Comparison of ENCODE assay signal across 9 mouse cellular contexts in genomic region chr10:61492040-61492439, GRCm38 (mm10). TPM values are rescaled to one million over a fixed set of nuclear protein-coding genes. Genes with fewer than 3 reads are reported as not detected.
A peak's percentile ranks its signal among the peaks of the same experiment; 100 is the strongest.
DNase-seq lines count a peak whose midpoint lies in the region; ATAC-seq and TF ChIP-seq lines count a peak whose summit lies in the region.
"Had no signal": no experiment of that assay in that cellular context is flagged by ENCODE, and none has a peak within 500 bp of the region (broad histone marks: within the 10 kb centered on the region; RNA-seq: fewer than 3 reads in every experiment).

No protein-coding gene starts in this region.

- H3K27me3 ChIP-seq in ES-Bruce4 (ENCODE audit: control insufficient read depth, insufficient read depth, low read length, poor library complexity, severe bottlenecking), result no peaks in the 10 kb centered on the region
- H3K27me3 ChIP-seq in forebrain, embryonic 14.5 days (replicated peaks; ENCODE audit: control insufficient read depth, insufficient read depth, low read length), result no peaks in the 10 kb centered on the region
- H3K27me3 ChIP-seq: limb, embryonic 15.5 days had no signal

- H3K9ac ChIP-seq in ES-Bruce4 (ENCODE audit: low read depth, poor library complexity, severe bottlenecking), result no peak overlapping the region
- no peak overlapping the region for H3K9ac ChIP-seq in forebrain, embryonic 14.5 days (ENCODE audit: low read length)
- H3K9ac ChIP-seq: limb, embryonic 15.5 days had no signal

- ATAC-seq in cerebellum, adult (ENCODE audit: insufficient number of reproducible peaks, low FRiP score, low TSS enrichment), result peak; percentile 60; the same call in 1 of the 2 replicates
- peak; percentile 65 for ATAC-seq in forebrain, embryonic 14.5 days

- peak; percentile 98 for TF ChIP-seq CTCF in ES-Bruce4 (IDR thresholded peaks at IDR 0.05; ENCODE audit: low read depth, low read length)
- TF ChIP-seq CTCF in lung, adult 2 months (IDR thresholded peaks at IDR 0.05; ENCODE audit: insufficient read depth, low read length), result peak; percentile 87

- H3K4me2 ChIP-seq in forebrain, embryonic 14.5 days (ENCODE audit: low read length), result no peak overlapping the region
- H3K4me2 ChIP-seq: limb, embryonic 15.5 days had no signal

- WGBS in forebrain, embryonic 14.5 days, result 6% methylated on average over 11 of the region's 11 CpGs
- 11% methylated on average over 11 of the region's 11 CpGs for WGBS in large intestine, adult 2 months
- WGBS in lung, adult 2 months, result 21% methylated on average over 11 of the region's 11 CpGs

- DNase-seq in forebrain, embryonic 14.5 days (ENCODE audit: low spot score), result peak; percentile 79
- peak; percentile 79 to 88 for DNase-seq in heart, postnatal 14 days
- DNase-seq in large intestine, adult 2 months (ENCODE audit: low read depth, low spot score), result peak; percentile 64
- peak; percentile 78 for DNase-seq in lung, adult 2 months
- DNase-seq in ovary, postnatal 10 days (ENCODE audit: low spot score), result peak; percentile 50
- DNase-seq in thymus, postnatal 0 days (ENCODE audit: low spot score), result peak; percentile 71

- peak; percentile 74; the same call in 1 of the 2 replicates for TF ChIP-seq EP300 in ES-Bruce4 (IDR thresholded peaks at IDR 0.05; ENCODE audit: insufficient read depth, low read depth, low read length)

- no peaks in the 10 kb centered on the region for H3K9me3 ChIP-seq in ES-Bruce4 (replicated peaks; ENCODE audit: control insufficient read depth, insufficient read depth, low read length, poor library complexity, severe bottlenecking)
- H3K9me3 ChIP-seq in forebrain, embryonic 14.5 days (replicated peaks; ENCODE audit: control insufficient read depth, low read length), result no peaks in the 10 kb centered on the region
- H3K9me3 ChIP-seq: limb, embryonic 15.5 days had no signal

- intact Hi-C loops in heart, postnatal 14 days (cut with DNase I), result loop anchor here (2.0 kb wide), 1 partner anchor 167 kb away; no protein-coding TSS in a partner anchor

- no peak for TF ChIP-seq POLR2A in ES-Bruce4 (IDR thresholded peaks at IDR 0.05; ENCODE audit: insufficient read depth, low read length)
- TF ChIP-seq POLR2A in lung, adult 2 months (IDR thresholded peaks at IDR 0.05; ENCODE audit: borderline replicate concordance, extremely low read depth, low read depth, low read length), result no peak

- no peak overlapping the region for H3K27ac ChIP-seq in ES-Bruce4 (ENCODE audit: insufficient read depth, low read length)
- no peak overlapping the region for H3K27ac ChIP-seq in forebrain, embryonic 14.5 days (ENCODE audit: low read depth, low read length)
- H3K27ac ChIP-seq: limb, embryonic 15.5 days had no signal

- no peaks in the 10 kb centered on the region for H3K36me3 ChIP-seq in ES-Bruce4 (ENCODE audit: control insufficient read depth, insufficient read depth, low read length, poor library complexity, severe bottlenecking)
- H3K36me3 ChIP-seq in forebrain, embryonic 14.5 days (ENCODE audit: control insufficient read depth, insufficient read depth, low read length), result no peaks in the 10 kb centered on the region
- H3K36me3 ChIP-seq: limb, embryonic 15.5 days had no signal

- no peak overlapping the region for H3K4me3 ChIP-seq in ES-Bruce4 (ENCODE audit: low read depth, low read length)
- no peak overlapping the region for H3K4me3 ChIP-seq in forebrain, embryonic 14.5 days (ENCODE audit: low read depth, low read length)
- H3K4me3 ChIP-seq in lung, adult 2 months (replicated peaks; ENCODE audit: extremely low read depth, low read depth, low read length), result no peak overlapping the region
- H3K4me3 ChIP-seq: limb, embryonic 15.5 days had no signal

- no peaks in the 10 kb centered on the region for H3K4me1 ChIP-seq in ES-Bruce4 (ENCODE audit: control insufficient read depth, insufficient read depth, low read length)
- H3K4me1 ChIP-seq in forebrain, embryonic 14.5 days (ENCODE audit: control insufficient read depth, insufficient read depth, low read length), result no peaks in the 10 kb centered on the region
- no peaks in the 10 kb centered on the region for H3K4me1 ChIP-seq in lung, adult 2 months (ENCODE audit: control insufficient read depth, insufficient read depth, low read length)

RNA-seq across cellular contexts. Expression of gene Lrrc20, which starts 16.4 kb away (rescaled TPM):
- 5.8 and 6.4 TPM in 2 replicates for polyA plus RNA-seq in ES-Bruce4 (2011; ENCODE audit: insufficient read depth, insufficient read length, low read depth, missing spikeins)
- polyA plus RNA-seq in forebrain, embryonic 14.5 days (2014; fragmentation: Nextera tagmentation; extraction: Ambion mirVana), result 21.3 TPM in 2 replicates
- 10 to 100 TPM; 24.5 to 25.8 TPM for total RNA-seq in heart, postnatal 14 days (2021)
- polyA plus RNA-seq in large intestine, adult 2 months (2012; rRNA removed), result 7.8 and 9.2 TPM in 2 replicates
- 11.3 and 21.1 TPM in 2 replicates for polyA plus RNA-seq in lung, adult 2 months (2012; rRNA removed)
- 3.5 and 4.5 TPM in 2 replicates for polyA plus RNA-seq in thymus, postnatal 0 days (2015; fragmentation: Nextera tagmentation; extraction: Ambion mirVana)

RNA-seq across cellular contexts. Expression of gene Eif4ebp2, which starts 39.6 kb away (rescaled TPM):
- 207 and 210 TPM in 2 replicates for polyA plus RNA-seq in ES-Bruce4 (2011; ENCODE audit: insufficient read depth, insufficient read length, low read depth, missing spikeins)
- polyA plus RNA-seq in forebrain, embryonic 14.5 days (2014; fragmentation: Nextera tagmentation; extraction: Ambion mirVana), result 50.0 and 51.3 TPM in 2 replicates
- total RNA-seq in heart, postnatal 14 days (2021), result 10 to 100 TPM; 75.1 to 75.5 TPM
- 63.8 and 102 TPM in 2 replicates for polyA plus RNA-seq in large intestine, adult 2 months (2012; rRNA removed)
- 101 and 132 TPM in 2 replicates for polyA plus RNA-seq in lung, adult 2 months (2012; rRNA removed)
- 83.7 and 91.5 TPM in 2 replicates for polyA plus RNA-seq in thymus, postnatal 0 days (2015; fragmentation: Nextera tagmentation; extraction: Ambion mirVana)
